Mouse (Mus musculus) lung, postnatal 0 days (tissue): ENCODE measurements around the gene Cd300lf. TPM values are rescaled to one million over a fixed set of nuclear protein-coding genes. Genes with fewer than 3 reads are reported as not detected.

Experiments
- ATAC-seq: fragments of 200-750 bp; cut with Nextera tagmentation; 2 replicates; pipeline ENCODE4 v1.8.0; 2017; ENCODE audit warnings: moderate library complexity
- DNase-seq: peaks from one replicate; pipeline ENCODE4 v3.0.0-alpha.2; 2016; ENCODE audit warnings: low spot score
- H3K27ac ChIP-seq: fragments of 300-500 bp; sonication (generic); 2 replicates; pipeline ENCODE4 v1.5.1; 2014; ENCODE audit warnings: antibody characterized with exemption, mild to moderate bottlenecking, low read length, mixed read lengths
- H3K27me3 ChIP-seq: fragments of 300-500 bp; sonication (generic); replicated peaks from 2 replicates; pipeline ENCODE4 v1.6.1; 2014; ENCODE audit warnings: low read length, mixed read lengths; ENCODE audit not compliant: insufficient read depth
- H3K36me3 ChIP-seq: fragments of 300-500 bp; sonication (generic); 2 replicates; pipeline ENCODE4 v1.6.1; 2014; ENCODE audit warnings: low read length, mixed read lengths; ENCODE audit not compliant: insufficient read depth
- H3K4me1 ChIP-seq: fragments of 300-500 bp; sonication (generic); 2 replicates; pipeline ENCODE4 v1.6.1; 2014; ENCODE audit warnings: antibody characterized with exemption, low read depth, low read length, mixed read lengths; ENCODE audit not compliant: insufficient read depth
- H3K4me2 ChIP-seq: fragments of 300-500 bp; sonication (generic); replicated peaks from 2 replicates; pipeline ENCODE4 v1.6.1; 2014; ENCODE audit warnings: low read depth, mild to moderate bottlenecking, low read length, moderate library complexity, mixed read lengths
- H3K4me3 ChIP-seq: fragments of 300-500 bp; sonication (generic); 2 replicates; pipeline ENCODE4 v1.5.1; 2014; ENCODE audit warnings: low read depth, low read length
- H3K9ac ChIP-seq: fragments of 300-500 bp; sonication (generic); replicated peaks from 2 replicates; pipeline ENCODE4 v1.6.1; 2014; ENCODE audit warnings: low read depth, mild to moderate bottlenecking
- H3K9me3 ChIP-seq: fragments of 300-500 bp; sonication (generic); 2 replicates; pipeline ENCODE4 v1.6.1; 2016; ENCODE audit warnings: low read length, mixed read lengths
- CTCF ChIP-seq: IDR thresholded peaks from 2 replicates; pipeline ENCODE4 v1.5.1; 2016; ENCODE audit warnings: antibody characterized with exemption, mild to moderate bottlenecking
- EP300 ChIP-seq: IDR thresholded peaks from 2 replicates; pipeline ENCODE4 v1.6.1; 2016; ENCODE audit warnings: antibody characterized with exemption, mild to moderate bottlenecking, control low read depth
- WGBS: fragments of 180-500 bp; shearing (Covaris S2); extraction: QIAGEN DNeasy Blood & Tissue Kit; methylation state at CpG from one replicate; pipeline ENCODE4 v1.1.7; 2014; 5-methylcytosine and 5-hydroxymethylcytosine counted together
- polyA plus RNA-seq: library from polyadenylated mRNA; unstranded; fragments of >200 nt; fragmentation: Nextera tagmentation; extraction: Ambion mirVana; gene quantifications from 2 replicates; pipeline ENCODE4 v1.2.1, GENCODE M21; 2015

Cd300lf gene
- polyA plus RNA-seq, 1 experiment from 2014 or later = 13.1 TPM

DNA sequence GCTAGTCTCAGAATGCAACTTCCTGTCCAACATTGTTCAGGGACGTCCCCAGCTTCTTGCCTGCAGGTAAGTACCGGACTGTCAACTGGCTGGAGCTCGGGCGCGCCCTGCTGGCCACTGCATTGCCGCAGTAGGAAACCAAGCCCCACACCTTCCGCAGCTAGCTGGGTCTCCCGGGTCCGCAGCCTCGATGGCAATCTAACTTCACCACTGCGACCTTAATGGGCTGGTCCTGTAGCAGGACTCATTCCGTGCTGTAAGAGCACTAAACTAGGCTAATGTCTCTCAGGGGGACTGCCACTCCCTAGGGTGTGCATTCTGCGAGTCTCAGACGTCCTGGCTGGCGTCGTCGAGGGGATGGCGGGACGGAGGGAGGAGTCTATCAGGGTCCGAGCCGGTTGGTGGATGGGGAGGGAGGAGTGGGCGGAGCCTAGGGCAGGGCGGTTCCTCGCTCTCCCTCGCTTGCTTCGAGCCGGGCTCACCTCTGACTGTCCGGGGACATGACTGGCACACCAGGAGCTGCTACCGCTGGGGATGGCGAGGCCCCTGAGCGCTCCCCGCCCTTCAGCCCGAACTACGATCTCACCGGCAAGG lies 20.0 kb upstream of the Cd300lf start:
- Histone ChIP-seq H3K4me2 (peak overlapping the region; percentile 43), H3K27ac (no peak overlapping the region), H3K9me3 (peaks cover 5% of the 10 kb centered on the region; the same call in 1 of the 2 replicates), H3K4me3 (no peak overlapping the region), H3K27me3 (0 out of 2 replicates have a peak, but pooled peaks cover 6% of the 10 kb centered on the region), H3K9ac (no peak overlapping the region), H3K36me3 (no peaks in the 10 kb centered on the region), H3K4me1 (peaks cover 7% of the 10 kb centered on the region; the same call in 1 of the 2 replicates)
- no peak for TF ChIP-seq EP300
- TF ChIP-seq CTCF = peak; percentile 91
- 2% methylated on average over 35 of the region's 35 CpGs for WGBS
- ATAC-seq = peak; percentile 88
- peak; percentile 87 for DNase-seq

DNA sequence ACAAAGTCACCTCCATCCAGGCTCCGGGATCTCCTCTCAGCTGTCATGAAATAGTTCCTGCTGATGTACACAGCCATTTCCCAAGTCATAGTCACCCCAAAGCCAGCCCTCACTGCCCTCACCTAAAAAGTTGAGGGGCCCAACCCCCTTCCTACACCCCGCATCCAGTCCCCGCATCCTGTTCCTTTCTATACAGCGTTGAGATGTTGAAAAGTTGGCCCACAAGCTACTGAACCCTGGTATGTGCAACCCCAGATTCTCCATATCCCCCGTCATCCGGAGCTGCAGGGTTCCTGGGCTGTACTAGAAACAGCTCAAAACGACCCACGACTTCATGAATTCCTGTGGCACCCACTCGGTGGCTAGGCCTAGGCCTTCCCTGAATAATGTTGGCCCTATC lies 19.3 kb upstream of the Cd300lf start:
- TF ChIP-seq CTCF = no peak
- no peak for TF ChIP-seq EP300
- Histone ChIP-seq H3K27ac (no peak overlapping the region), H3K9me3 (peaks cover 5% of the 10 kb centered on the region; the same call in 1 of the 2 replicates), H3K4me3 (no peak overlapping the region), H3K4me2 (no peak overlapping the region), H3K36me3 (no peaks in the 10 kb centered on the region), H3K4me1 (no peaks in the 10 kb centered on the region), H3K27me3 (0 out of 2 replicates have a peak, but pooled peaks cover 6% of the 10 kb centered on the region), H3K9ac (no peak overlapping the region)
- ATAC-seq (no peak), DNase-seq (no peak)
- WGBS = 73% methylated on average over 9 of the region's 9 CpGs

DNA sequence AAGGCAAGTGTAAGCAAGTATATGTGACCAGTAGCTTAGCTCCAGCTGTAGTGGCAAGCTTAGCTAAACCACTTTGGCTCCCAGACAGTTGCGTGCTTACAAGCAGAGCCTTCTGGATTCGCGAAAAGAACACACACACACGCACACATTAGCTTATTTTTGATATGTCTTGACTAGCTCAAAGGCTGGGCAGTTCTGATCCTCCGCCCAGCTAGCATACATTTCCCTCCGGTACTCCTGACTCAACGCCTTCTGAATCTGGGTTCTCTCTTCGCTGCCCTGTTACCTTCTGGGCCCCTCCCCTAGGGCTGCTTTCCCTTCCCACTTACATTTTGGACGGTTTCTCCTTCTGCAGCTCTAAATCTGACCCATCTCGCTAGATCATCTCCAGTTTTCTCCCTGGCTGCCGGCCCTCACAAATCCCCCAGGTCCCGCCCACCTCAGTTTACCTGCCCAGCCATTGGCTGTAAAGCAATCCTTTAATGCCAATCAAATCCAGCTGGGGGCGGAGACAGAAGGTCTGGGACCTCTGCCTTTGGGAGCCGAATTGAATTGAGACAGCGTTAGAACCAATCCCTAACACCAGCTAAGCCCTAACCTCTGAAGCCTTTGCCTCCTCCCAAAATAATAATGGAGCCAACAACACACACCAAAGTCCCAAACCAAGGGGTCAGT lies 18.1 kb upstream of the Cd300lf start:
- Histone ChIP-seq H3K4me2 (peak overlapping the region; percentile 46), H3K4me3 (peak overlapping the region; percentile 16), H3K4me1 (no peaks in the 10 kb centered on the region), H3K27me3 (0 out of 2 replicates have a peak, but pooled peaks cover 6% of the 10 kb centered on the region), H3K36me3 (no peaks in the 10 kb centered on the region), H3K27ac (no peak overlapping the region), H3K9me3 (peaks cover 5% of the 10 kb centered on the region; the same call in 1 of the 2 replicates), H3K9ac (no peak overlapping the region)
- no peak for TF ChIP-seq CTCF
- TF ChIP-seq EP300 = no peak
- DNase-seq (peak; percentile 75), ATAC-seq (peak; percentile 64)
- WGBS = 6% methylated on average over 15 of the region's 15 CpGs

DNA sequence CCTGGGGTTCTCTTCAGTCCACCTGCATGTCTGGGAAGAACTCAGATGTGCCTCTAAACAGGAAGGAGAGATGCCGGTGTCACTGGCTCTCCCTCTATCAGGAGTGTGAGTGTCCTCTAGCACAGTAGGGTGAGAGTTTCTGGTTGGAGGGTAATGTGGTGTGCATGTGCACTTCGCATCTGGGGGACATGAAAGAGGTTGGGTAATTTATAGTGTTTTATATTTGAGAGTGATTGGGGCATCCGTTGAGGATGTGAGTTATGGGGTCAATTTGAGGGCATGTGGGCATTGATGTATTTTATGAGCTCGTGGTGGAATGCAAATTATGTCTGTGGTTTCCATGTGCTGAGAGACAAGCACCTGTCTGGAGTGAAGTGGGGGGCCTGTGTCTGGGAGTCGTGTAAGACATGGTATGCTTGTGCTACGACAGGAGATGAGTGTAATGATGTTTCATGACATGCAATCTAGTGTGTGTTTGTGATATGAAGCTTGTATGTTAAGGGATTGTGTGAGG lies 17.0 kb upstream of the Cd300lf start:
- Histone ChIP-seq H3K27me3 (0 out of 2 replicates have a peak, but pooled peaks cover 6% of the 10 kb centered on the region), H3K4me2 (no peak overlapping the region), H3K27ac (no peak overlapping the region), H3K9ac (no peak overlapping the region), H3K36me3 (no peaks in the 10 kb centered on the region), H3K9me3 (peaks cover 5% of the 10 kb centered on the region; the same call in 1 of the 2 replicates), H3K4me3 (no peak overlapping the region), H3K4me1 (no peaks in the 10 kb centered on the region)
- 44% methylated on average over 6 of the region's 6 CpGs for WGBS
- DNase-seq (no peak), ATAC-seq (no peak)
- TF ChIP-seq EP300 = no peak
- TF ChIP-seq CTCF = no peak

DNA sequence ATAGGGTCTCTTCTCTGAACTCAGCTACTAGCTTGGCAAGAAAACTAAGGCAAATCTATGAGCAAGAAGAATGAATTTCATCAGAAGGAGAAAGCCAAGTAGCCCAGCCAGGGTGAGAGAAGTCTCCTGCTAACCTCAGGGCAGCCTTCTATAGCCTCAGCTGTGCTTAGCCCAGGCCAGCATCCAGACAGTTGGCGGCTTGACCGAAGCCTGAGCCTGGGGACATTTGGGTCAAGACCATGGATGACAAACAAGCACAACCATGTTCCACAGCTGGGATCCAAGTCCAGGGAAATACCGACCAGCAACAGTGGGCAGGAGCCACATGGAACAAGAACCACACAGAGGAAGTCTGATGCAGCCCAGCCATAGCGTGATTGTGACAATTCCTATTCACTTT lies 14.0 kb upstream of the Cd300lf start:
- TF ChIP-seq CTCF = no peak
- TF ChIP-seq EP300 = no peak
- no peak overlapping the region for H3K27ac ChIP-seq
- H3K9ac ChIP-seq = no peak overlapping the region
- WGBS = 83% methylated on average over 4 of the region's 4 CpGs
- no peaks in the 10 kb centered on the region for H3K36me3 ChIP-seq
- H3K4me3 ChIP-seq = no peak overlapping the region
- H3K4me1 ChIP-seq = no peaks in the 10 kb centered on the region
- H3K27me3 ChIP-seq = no peaks in the 10 kb centered on the region
- DNase-seq (no peak), ATAC-seq (no peak)
- H3K4me2 ChIP-seq = no peak overlapping the region
- peaks cover 5% of the 10 kb centered on the region; the same call in 1 of the 2 replicates for H3K9me3 ChIP-seq

DNA sequence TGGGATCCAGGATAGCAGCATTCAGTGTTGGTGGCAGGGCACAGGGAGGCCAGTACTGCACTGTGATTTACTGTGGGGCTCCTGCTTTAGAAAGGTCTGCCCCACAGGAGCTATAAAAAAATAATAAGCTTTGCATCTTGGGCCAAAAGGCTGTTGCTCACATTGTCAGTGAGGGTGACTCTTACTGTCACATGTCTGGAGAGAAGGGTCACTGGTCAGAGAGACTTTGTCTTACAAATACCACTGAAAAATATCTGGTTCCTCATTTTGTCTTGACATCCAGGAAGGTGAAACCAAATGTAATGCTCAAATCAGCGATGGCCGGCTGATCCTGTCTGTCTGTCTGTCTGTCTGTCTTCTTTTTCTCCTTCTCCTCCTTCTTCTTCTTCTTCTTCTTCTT lies 8.2 kb upstream of the Cd300lf start:
- no peaks in the 10 kb centered on the region for H3K4me1 ChIP-seq
- no peaks in the 10 kb centered on the region for H3K27me3 ChIP-seq
- no peaks in the 10 kb centered on the region for H3K36me3 ChIP-seq
- H3K27ac ChIP-seq = no peak overlapping the region
- WGBS = 80% methylated on average over 2 of the region's 2 CpGs
- no peak for ATAC-seq
- H3K9ac ChIP-seq = no peak overlapping the region
- H3K9me3 ChIP-seq = no peaks in the 10 kb centered on the region
- TF ChIP-seq EP300 (no peak), CTCF (no peak)
- no peak overlapping the region for H3K4me3 ChIP-seq
- no peak overlapping the region for H3K4me2 ChIP-seq
- no peak for DNase-seq
